ENCODE assay signal across 10 mouse cellular contexts in the genomic region with DNA sequence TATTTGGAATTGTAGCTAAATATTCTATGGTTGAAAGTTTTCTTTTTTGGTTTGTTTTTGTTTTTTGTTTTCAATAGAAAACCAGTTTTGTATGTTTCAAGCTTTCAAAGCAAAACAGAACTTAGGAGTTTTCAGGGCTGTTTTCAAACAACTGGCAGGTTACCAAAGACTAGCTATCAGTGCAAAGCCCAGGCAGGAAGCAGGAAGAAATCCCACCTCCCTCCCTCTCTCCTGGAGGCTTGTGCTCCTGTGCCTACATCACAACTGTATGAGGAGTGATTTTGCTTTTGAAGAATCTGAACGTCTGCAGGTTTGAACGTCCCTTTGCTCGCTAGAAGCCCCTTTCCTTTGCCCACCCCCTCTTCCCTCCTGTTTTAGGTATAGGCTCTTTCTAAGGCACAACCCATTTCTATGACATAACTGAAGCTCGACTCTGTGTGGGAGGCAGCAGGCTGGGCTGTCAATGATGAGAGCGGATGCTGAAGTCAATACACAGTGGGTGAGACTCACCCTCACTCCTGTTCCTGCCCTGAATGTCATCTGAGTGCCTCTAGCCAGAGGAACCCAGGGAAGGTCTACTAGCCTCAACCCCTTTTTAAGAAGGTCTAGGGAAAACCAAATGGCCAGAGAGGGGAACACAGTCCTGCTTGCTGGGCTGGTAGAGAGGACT.
DNase-seq lines count a peak whose midpoint lies in the region; ATAC-seq lines count a peak whose summit lies in the region.
"Had no signal": no experiment of that assay in that cellular context is flagged by ENCODE, and none has a peak within 500 bp of the region (broad histone marks: within the 10 kb centered on the region; RNA-seq: fewer than 3 reads in every experiment).

No protein-coding gene starts in this region.

- H3K4me2 ChIP-seq in lung, embryonic 16.5 days (ENCODE audit: low read depth, low read length): peak overlapping the region; percentile 58
- peak overlapping the region; percentile 33 for H3K4me2 ChIP-seq in hindbrain, embryonic 16.5 days (ENCODE audit: low read length)
- peak overlapping the region; percentile 41 for H3K4me2 ChIP-seq in neural tube, embryonic 15.5 days

- peak; percentile 16 for DNase-seq in embryo, embryonic 11 days
- DNase-seq in embryo, embryonic 9.5 days (ENCODE audit: extremely low spot score): no peak
- DNase-seq in lung, postnatal 10 days: no peak
- no peak for DNase-seq in layer of hippocampus, adult 9-10 months (ENCODE audit: low spot score)
- no peak for DNase-seq in cerebellum, adult 9-10 months
- DNase-seq: spleen, adult 18-20 months had no signal

- H3K4me1 ChIP-seq in lung, embryonic 16.5 days (replicated peaks; ENCODE audit: control insufficient read depth, insufficient read depth, low read length): peaks cover 33% of the 10 kb centered on the region
- H3K4me1 ChIP-seq in hindbrain, embryonic 16.5 days (ENCODE audit: control insufficient read depth, insufficient read depth, low read depth, low read length): peaks cover 13% of the 10 kb centered on the region
- peaks cover 51% of the 10 kb centered on the region for H3K4me1 ChIP-seq in neural tube, embryonic 15.5 days

- peak; percentile 27; the same call in 1 of the 2 replicates for ATAC-seq in lung, embryonic 16.5 days (ENCODE audit: low read depth)
- no peak for ATAC-seq in hindbrain, embryonic 16.5 days
- ATAC-seq in neural tube, embryonic 15.5 days (ENCODE audit: low FRiP score): no peak

- H3K36me3 ChIP-seq in lung, embryonic 16.5 days (ENCODE audit: control insufficient read depth, insufficient read depth, low read length): peaks cover 4% of the 10 kb centered on the region; the same call in 1 of the 2 replicates
- no peaks in the 10 kb centered on the region for H3K36me3 ChIP-seq in hindbrain, embryonic 16.5 days (ENCODE audit: control insufficient read depth, insufficient read depth, low read length)
- H3K36me3 ChIP-seq in neural tube, embryonic 15.5 days: no peaks in the 10 kb centered on the region
- H3K36me3 ChIP-seq: forebrain, embryonic 10.5 days had no signal

- H3K9me3 ChIP-seq in lung, embryonic 16.5 days (ENCODE audit: control insufficient read depth, low read length): no peaks in the 10 kb centered on the region
- no peaks in the 10 kb centered on the region for H3K9me3 ChIP-seq in hindbrain, embryonic 16.5 days (ENCODE audit: control insufficient read depth, low read length)
- H3K9me3 ChIP-seq in neural tube, embryonic 15.5 days (replicated peaks): no peaks in the 10 kb centered on the region
- H3K9me3 ChIP-seq: forebrain, embryonic 10.5 days had no signal

- peak overlapping the region; percentile 37 for H3K4me3 ChIP-seq in lung, embryonic 16.5 days (ENCODE audit: low read length)
- H3K4me3 ChIP-seq in hindbrain, embryonic 16.5 days (ENCODE audit: low read length): no peak overlapping the region; the same call in 1 of the 2 replicates
- peak overlapping the region; percentile 15; the same call in 1 of the 2 replicates for H3K4me3 ChIP-seq in neural tube, embryonic 15.5 days (replicated peaks)
- H3K4me3 ChIP-seq: forebrain, embryonic 10.5 days had no signal

- H3K27ac ChIP-seq in lung, embryonic 16.5 days (ENCODE audit: low read length): peak overlapping the region; percentile 91
- H3K27ac ChIP-seq in hindbrain, embryonic 16.5 days (ENCODE audit: low read depth, low read length): no peak overlapping the region
- no peak overlapping the region for H3K27ac ChIP-seq in neural tube, embryonic 15.5 days (replicated peaks)
- H3K27ac ChIP-seq: forebrain, embryonic 10.5 days had no signal

- WGBS in lung, embryonic 16.5 days: 4% methylated on average over 5 of the region's 5 CpGs
- WGBS in hindbrain, embryonic 16.5 days: 36% methylated on average over 5 of the region's 5 CpGs
- WGBS in neural tube, embryonic 15.5 days: 46% methylated on average over 5 of the region's 5 CpGs

- H3K9ac ChIP-seq in lung, embryonic 16.5 days (ENCODE audit: low read length): peak overlapping the region; percentile 60
- peak overlapping the region; percentile 13; the same call in 1 of the 2 replicates for H3K9ac ChIP-seq in hindbrain, embryonic 16.5 days (ENCODE audit: low read depth, low read length)
- no peak overlapping the region; the same call in 1 of the 2 replicates for H3K9ac ChIP-seq in neural tube, embryonic 15.5 days (replicated peaks)

- H3K27me3 ChIP-seq in lung, embryonic 16.5 days (ENCODE audit: control insufficient read depth, insufficient read depth, low read depth, low read length): no peaks in the 10 kb centered on the region
- H3K27me3 ChIP-seq in hindbrain, embryonic 16.5 days (replicated peaks; ENCODE audit: control insufficient read depth, insufficient read depth, low read length): no peaks in the 10 kb centered on the region
- H3K27me3 ChIP-seq in neural tube, embryonic 15.5 days (replicated peaks): no peaks in the 10 kb centered on the region
